Mouse (Mus musculus) G1E (cell line): ENCODE data around the gene Dock2. TPM values are rescaled to one million over a fixed set of nuclear protein-coding genes. Genes with fewer than 3 reads are reported as not detected.

Experiments used
- ATAC-seq: 2 replicates; pipeline ENCODE4 v1.8.0; 2016; ENCODE audit warnings: mild to moderate bottlenecking; ENCODE audit not compliant: insufficient number of reproducible peaks, poor library complexity, low FRiP score, severe bottlenecking; ENCODE audit errors: extremely low read depth
- DNase-seq: peaks from one replicate; pipeline ENCODE4 v3.0.0; 2012; ENCODE audit warnings: low spot score
- H3K27me3 ChIP-seq: 2 replicates; pipeline ENCODE4 v1.6.1; 2012; ENCODE audit warnings: mild to moderate bottlenecking, low read length, inconsistent platforms; ENCODE audit not compliant: insufficient read depth
- H3K36me3 ChIP-seq: replicated peaks from 2 replicates; pipeline ENCODE3; 2012; ENCODE audit warnings: mild to moderate bottlenecking, inconsistent platforms
- H3K4me1 ChIP-seq: 2 replicates; pipeline ENCODE4 v1.6.1; 2012; ENCODE audit warnings: low read depth, low read length, inconsistent platforms, mixed read lengths; ENCODE audit not compliant: insufficient read depth
- H3K4me3 ChIP-seq: 2 replicates; pipeline ENCODE4 v1.5.1; 2012; ENCODE audit warnings: low read depth, mild to moderate bottlenecking, inconsistent platforms, low read length, moderate library complexity, mixed read lengths
- H3K9me3 ChIP-seq: replicated peaks from 2 replicates; pipeline ENCODE4 v1.6.1; 2012; ENCODE audit warnings: inconsistent platforms
- CTCF ChIP-seq: IDR thresholded peaks from 2 replicates; pipeline ENCODE4 v1.5.1; 2012; ENCODE audit warnings: low read depth, low read length, inconsistent platforms, mixed read lengths
- GATA1 ChIP-seq: IDR thresholded peaks from 2 replicates; pipeline ENCODE4 v1.6.1; 2012; ENCODE audit warnings: borderline replicate concordance, low read length, inconsistent platforms, mixed read lengths
- GATA2 ChIP-seq: IDR thresholded peaks from 2 replicates; pipeline ENCODE4 v1.6.1; 2012; ENCODE audit warnings: low read depth, low read length, inconsistent platforms, borderline replicate concordance
- POLR2AphosphoS5 ChIP-seq: IDR thresholded peaks from 2 replicates; pipeline ENCODE4 v1.6.1; 2012; ENCODE audit warnings: low read depth, low read length, inconsistent platforms; ENCODE audit not compliant: insufficient replicate concordance
- TAL1 ChIP-seq: conservative IDR thresholded peaks from 2 replicates; pipeline ENCODE4 v1.6.1; 2012; ENCODE audit warnings: low read depth, low read length, inconsistent platforms, mixed read lengths
- polyA plus RNA-seq: library from polyadenylated mRNA; stranded (reverse); fragments of >175 nt; gene quantifications from 2 replicates; pipeline ENCODE4 v1.2.3, GENCODE M21; 2012
- total RNA-seq, 2 experiments: library from RNA; stranded (forward) in 1 of 2; stranded (reverse) in 1 of 2; fragments of 200-1000 nt in 1 of 2; fragments of >200 nt in 1 of 2; fragmentation: Nextera tagmentation in 1 of 2; gene quantifications; 2 replicates each; pipeline ENCODE4 v1.2.3; 2014 to 2017

Gene Dock2
- total and polyA plus RNA-seq, 3 experiments: 2.8 to 20.0 (median 4.7) TPM

- Histone ChIP-seq H3K27me3 (no peaks in the 10 kb centered on the region), H3K4me1 (no peaks in the 10 kb centered on the region), H3K4me3 (no peak overlapping the region), H3K36me3 (no peaks in the 10 kb centered on the region), H3K9me3 (peaks cover 19% of the 10 kb centered on the region)
- ATAC-seq (no peak), DNase-seq (no peak)
- TF ChIP-seq TAL1 (no peak), CTCF (no peak), GATA1 (no peak), GATA2 (no peak), POLR2AphosphoS5 (no peak)
Measured at GRCm38 (mm10) chr11:34770666-34771065, 13.0 kb downstream of the Dock2 start.

GRCm38 (mm10) chr11:34769946-34770345, 13.7 kb downstream of the Dock2 start:
- TF ChIP-seq GATA1 (no peak), POLR2AphosphoS5 (no peak), GATA2 (no peak), CTCF (no peak), TAL1 (no peak)
- DNase-seq (no peak), ATAC-seq (no peak)
- Histone ChIP-seq H3K4me3 (no peak overlapping the region), H3K27me3 (no peaks in the 10 kb centered on the region), H3K4me1 (no peaks in the 10 kb centered on the region), H3K36me3 (no peaks in the 10 kb centered on the region), H3K9me3 (peaks cover 17% of the 10 kb centered on the region)

GRCm38 (mm10) chr11:34769396-34769795, 14.3 kb downstream of the Dock2 start:
- peaks cover 17% of the 10 kb centered on the region for H3K9me3 ChIP-seq
- H3K4me3 ChIP-seq: no peak overlapping the region
- ATAC-seq (no peak), DNase-seq (no peak)
- H3K27me3 ChIP-seq: no peaks in the 10 kb centered on the region
- H3K4me1 ChIP-seq: no peaks in the 10 kb centered on the region
- no peaks in the 10 kb centered on the region for H3K36me3 ChIP-seq
- no peak for TF ChIP-seq CTCF
- TF ChIP-seq POLR2AphosphoS5: no peak
- no peak for TF ChIP-seq GATA1
- TF ChIP-seq GATA2: no peak
- TF ChIP-seq TAL1: no peak

- H3K4me3 ChIP-seq: no peak overlapping the region
- ATAC-seq (no peak), DNase-seq (no peak)
- no peaks in the 10 kb centered on the region for H3K4me1 ChIP-seq
- H3K27me3 ChIP-seq: no peaks in the 10 kb centered on the region
- peaks cover 4% of the 10 kb centered on the region; the same call in 1 of the 2 replicates for H3K9me3 ChIP-seq
- no peak for TF ChIP-seq TAL1
- TF ChIP-seq GATA1: no peak
- TF ChIP-seq GATA2: no peak
- no peak for TF ChIP-seq CTCF
- TF ChIP-seq POLR2AphosphoS5: no peak
- H3K36me3 ChIP-seq: no peaks in the 10 kb centered on the region
Measured at GRCm38 (mm10) chr11:34763739-34764361, 19.8 kb downstream of the Dock2 start.

GRCm38 (mm10) chr11:34762570-34763127, 21.0 kb downstream of the Dock2 start:
- Histone ChIP-seq H3K4me1 (no peaks in the 10 kb centered on the region), H3K4me3 (no peak overlapping the region), H3K9me3 (peaks cover 5% of the 10 kb centered on the region; the same call in 1 of the 2 replicates), H3K27me3 (no peaks in the 10 kb centered on the region), H3K36me3 (no peaks in the 10 kb centered on the region)
- no peak for ATAC-seq
- TF ChIP-seq POLR2AphosphoS5: no peak
- no peak for TF ChIP-seq GATA2
- no peak for TF ChIP-seq TAL1
- TF ChIP-seq GATA1: no peak
- no peak for TF ChIP-seq CTCF
- DNase-seq: no peak

GRCm38 (mm10) chr11:34762125-34762524, 21.6 kb downstream of the Dock2 start:
- no peak for ATAC-seq
- Histone ChIP-seq H3K36me3 (no peaks in the 10 kb centered on the region), H3K4me3 (no peak overlapping the region), H3K4me1 (no peaks in the 10 kb centered on the region), H3K9me3 (peaks cover 5% of the 10 kb centered on the region; the same call in 1 of the 2 replicates), H3K27me3 (no peaks in the 10 kb centered on the region)
- DNase-seq: no peak
- TF ChIP-seq POLR2AphosphoS5: no peak
- no peak for TF ChIP-seq TAL1
- TF ChIP-seq GATA2: no peak
- no peak for TF ChIP-seq CTCF
- no peak for TF ChIP-seq GATA1
